Mouse (Mus musculus): ENCODE results near the gene Ifih1.

DNA sequence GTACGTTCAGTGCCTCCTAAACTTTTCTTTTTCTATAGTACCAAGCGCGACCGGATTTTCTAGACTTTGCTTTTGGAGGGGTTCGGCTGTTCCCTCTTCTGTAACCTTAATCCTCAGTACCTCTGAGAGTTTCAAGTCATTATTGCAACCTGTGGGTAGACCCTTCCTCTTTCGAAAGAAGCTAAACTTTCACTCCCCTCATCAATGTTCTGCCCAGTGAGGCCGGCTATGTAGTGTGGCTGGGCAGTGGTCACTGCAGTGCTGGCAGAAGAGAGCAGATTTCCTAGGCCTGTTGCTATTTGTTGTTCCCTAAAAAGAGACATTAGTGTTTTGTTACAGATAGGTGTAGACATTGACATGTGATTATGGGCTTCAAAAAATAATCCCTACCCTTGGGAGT, 18.8 kb upstream of the Ifih1 start:
- TF ChIP-seq CTCF (IDR thresholded peaks at IDR 0.05; ENCODE audit: extremely low read depth, insufficient read length, insufficient replicate concordance, low read depth, low read length): no peak
- TF ChIP-seq POLR2A (IDR thresholded peaks at IDR 0.05; ENCODE audit: low read depth, low read length): no peak
